Mouse (Mus musculus) kidney, adult 2 months (tissue): Measurements from ENCODE around the gene Olfr222. TPM values are rescaled to one million over a fixed set of nuclear protein-coding genes. Genes with fewer than 3 reads are reported as not detected.

Experiments used
- DNase-seq: peaks from one replicate; pipeline ENCODE4 v3.0.0; 2021
- H3K27ac ChIP-seq: fragments of 200-500 bp; 2 replicates; pipeline ENCODE4 v1.5.1; 2012; ENCODE audit warnings: low read depth, low read length, control low read depth, inconsistent platforms; ENCODE audit not compliant: insufficient read depth
- H3K27me3 ChIP-seq: fragments of 200-500 bp; replicated peaks from 2 replicates; pipeline ENCODE4 v1.6.1; 2012; ENCODE audit warnings: mild to moderate bottlenecking, moderate library complexity, low read length, inconsistent platforms; ENCODE audit not compliant: control insufficient read depth, insufficient read depth
- H3K36me3 ChIP-seq: fragments of 200-500 bp; 2 replicates; pipeline ENCODE4 v1.6.1; 2012; ENCODE audit warnings: mild to moderate bottlenecking, moderate library complexity, low read length, inconsistent platforms; ENCODE audit not compliant: control insufficient read depth, insufficient read depth
- H3K4me1 ChIP-seq: fragments of 200-500 bp; 2 replicates; pipeline ENCODE4 v1.6.1; 2011; ENCODE audit warnings: low read length; ENCODE audit not compliant: control insufficient read depth, insufficient read depth
- H3K4me3 ChIP-seq: fragments of 200-500 bp; 2 replicates; pipeline ENCODE4 v1.5.1; 2011; ENCODE audit warnings: mild to moderate bottlenecking, low read depth, low read length, control low read depth; ENCODE audit not compliant: insufficient read depth
- CTCF ChIP-seq: fragments of 200-500 bp; conservative IDR thresholded peaks from 2 replicates; pipeline ENCODE4 v1.5.1; 2011; ENCODE audit warnings: low read depth, mild to moderate bottlenecking, control low read depth, low read length, moderate library complexity, mixed read lengths; ENCODE audit not compliant: insufficient read depth, insufficient read length
- POLR2A ChIP-seq: fragments of 200-500 bp; IDR thresholded peaks from one replicate; pipeline ENCODE4 v1.6.1; 2011; ENCODE audit warnings: low read depth, low read length, control low read depth
- WGBS: fragments of 180-500 bp; shearing (Covaris S2); methylation state at CpG from one replicate; pipeline ENCODE4 v1.1.7; 2018; 5-methylcytosine and 5-hydroxymethylcytosine counted together
- polyA plus RNA-seq: library from polyadenylated mRNA; depleted of rRNA; stranded (reverse); fragments of >200 nt; gene quantifications from 2 replicates; pipeline ENCODE4 v1.2.3, GENCODE M21; 2012; rRNA removed

The Olfr222 gene
- polyA plus RNA-seq, 1 experiment = not detected

DNA sequence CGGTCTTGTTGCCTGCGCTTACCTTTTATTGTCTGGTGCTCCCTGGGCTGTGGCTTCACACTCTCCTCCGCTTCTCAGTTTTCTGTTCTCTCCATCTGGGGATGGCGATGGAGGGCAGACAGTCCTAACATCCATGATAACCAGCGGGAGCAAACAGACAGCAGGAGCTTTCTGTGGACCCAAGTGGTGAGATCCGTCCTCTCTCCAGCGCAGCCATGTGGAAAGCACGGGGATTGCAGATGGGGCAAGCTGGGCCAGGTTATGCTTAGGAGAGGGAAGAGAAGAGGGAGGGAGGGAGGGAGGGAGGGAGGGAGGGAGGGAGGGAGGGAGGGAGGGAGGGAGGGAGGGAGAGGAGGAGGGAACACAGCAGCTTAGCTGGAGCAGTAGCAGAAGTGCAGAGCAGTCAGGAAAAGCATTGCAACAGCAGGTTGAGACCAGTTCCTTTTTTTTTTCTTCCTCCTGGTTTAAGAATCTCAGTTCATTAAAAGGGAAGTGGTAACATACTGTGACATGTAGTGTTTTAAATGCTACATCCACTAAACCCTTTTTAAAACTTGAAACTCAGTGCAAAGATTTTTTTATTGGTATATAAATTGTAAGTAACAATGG is 49.5 kb downstream of the Olfr222 start, which contains the start of gene Zkscan17:
Gene Zkscan17, minus strand, starts transcription at position 280 of the 609 bp plus-strand sequence.
- no peak within 1 kb of the TSS for H3K4me3 ChIP-seq
- DNase-seq = peak; percentile 36
- 46% methylated on average over 8 of the region's 8 CpGs for WGBS
- TF ChIP-seq CTCF (peak; percentile 39), POLR2A (no peak)
- no peaks in the 10 kb centered on the region for H3K4me1 ChIP-seq
- H3K27ac ChIP-seq = no peak within 1 kb of the TSS
- H3K36me3 ChIP-seq = no peaks in the 10 kb centered on the region
- H3K27me3 ChIP-seq = no peaks in the 10 kb centered on the region

GRCm38 (mm10) chr11:59525237-59525636 is 50.8 kb downstream of the Olfr222 start:
- DNase-seq = peak; percentile 85
- TF ChIP-seq CTCF (peak; percentile 74), POLR2A (no peak)
- no peaks in the 10 kb centered on the region for H3K27me3 ChIP-seq
- no peaks in the 10 kb centered on the region for H3K36me3 ChIP-seq
- WGBS = 2% methylated on average over 10 of the region's 10 CpGs
- no peaks in the 10 kb centered on the region for H3K4me1 ChIP-seq
- no peak overlapping the region for H3K4me3 ChIP-seq
- H3K27ac ChIP-seq = no peak overlapping the region

GRCm38 (mm10) chr11:59524150-59524549 is 51.9 kb downstream of the Olfr222 start:
- H3K27me3 ChIP-seq = no peaks in the 10 kb centered on the region
- H3K36me3 ChIP-seq = no peaks in the 10 kb centered on the region
- H3K4me3 ChIP-seq = no peak overlapping the region
- H3K27ac ChIP-seq = no peak overlapping the region
- no peaks in the 10 kb centered on the region for H3K4me1 ChIP-seq
- DNase-seq = no peak
- WGBS = 96% methylated on average over 2 of the region's 2 CpGs
- TF ChIP-seq CTCF = no peak

Other genes starting within 250 kb of the Olfr222 start
- gene Prss38, start 200.6 kb downstream of the Olfr222 start, polyA plus RNA-seq = not detected in 2 replicates
- gene Jmjd4, start 126.2 kb downstream of the Olfr222 start, polyA plus RNA-seq = 6.2 and 7.2 TPM in 2 replicates
- gene Snap47, start 125.0 kb downstream of the Olfr222 start, polyA plus RNA-seq = 91.7 and 104 TPM in 2 replicates
- 0.50 and 0.61 TPM in 2 replicates for gene Zfp867, start 103.8 kb downstream of the Olfr222 start, polyA plus RNA-seq
- gene Zkscan17, start 49.5 kb downstream of the Olfr222 start, polyA plus RNA-seq = 11.0 and 12.7 TPM in 2 replicates
- gene Nlrp3, start 34.7 kb downstream of the Olfr222 start, polyA plus RNA-seq = 0.37 and 0.42 TPM in 2 replicates
- not detected in 2 replicates for gene Olfr223, start 17.1 kb upstream of the Olfr222 start, polyA plus RNA-seq
- 107 and 115 TPM in 2 replicates for gene Mprip, start 85.1 kb upstream of the Olfr222 start, polyA plus RNA-seq
- 2.6 and 3.8 TPM in 2 replicates for gene Pld6, start 211.4 kb upstream of the Olfr222 start, polyA plus RNA-seq
- 45.6 and 48.9 TPM in 2 replicates for gene Flcn, start 233.8 kb upstream of the Olfr222 start, polyA plus RNA-seq